Mouse (Mus musculus): Measurements from ENCODE around the gene Psmd4.

DNA sequence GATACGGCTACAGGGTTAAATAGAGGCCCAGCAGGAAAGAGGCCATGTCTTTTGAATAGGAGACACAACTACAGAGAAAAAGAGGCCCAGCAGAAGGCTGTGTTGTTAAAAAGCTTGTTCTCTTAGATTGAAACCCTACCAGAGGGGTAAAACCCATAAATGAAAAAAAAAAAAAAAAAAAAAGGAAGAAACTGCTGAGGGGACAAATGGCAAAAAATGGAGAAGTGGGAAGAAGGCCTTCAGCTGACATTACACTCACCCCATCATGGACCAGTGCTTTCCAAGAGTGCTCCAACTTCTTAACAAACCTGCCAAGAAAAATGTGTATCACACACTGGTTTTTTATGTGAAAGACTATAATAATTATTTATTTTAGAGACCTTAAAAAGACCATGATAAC is 23.1 kb upstream of the Psmd4 start:
- TF ChIP-seq CTCF (IDR thresholded peaks at IDR 0.05; ENCODE audit: low read depth, low read length) (no peak), TAL1 (conservative IDR thresholded peaks at IDR 0.05; ENCODE audit: low read depth, low read length) (no peak), GATA1 (IDR thresholded peaks at IDR 0.05; ENCODE audit: borderline replicate concordance, low read length) (no peak), POLR2AphosphoS5 (IDR thresholded peaks at IDR 0.05; ENCODE audit: insufficient replicate concordance, low read depth, low read length) (no peak), GATA2 (IDR thresholded peaks at IDR 0.05; ENCODE audit: borderline replicate concordance, low read depth, low read length) (no peak)

Measured in G1E (cell line).